Mouse (Mus musculus): ENCODE data around the gene Cidec. TPM values are rescaled to one million over a fixed set of nuclear protein-coding genes. Genes with fewer than 3 reads are reported as not detected.

The Cidec gene
- polyA plus RNA-seq, 1 experiment from 2014 or later = not detected

GRCm38 (mm10) chr6:113377496-113378385 is 57.8 kb downstream of the Cidec start, which contains the start of the genes Tada3 and Arpc4:
TSS of gene Tada3 (minus strand) at chr6:113377883.
TSS of gene Arpc4 (plus strand) at chr6:113378115.
- H3K27ac ChIP-seq (ENCODE audit: low read depth, low read length) = peak within 1 kb of the TSS; percentile 93
- peaks cover 55% of the 10 kb centered on the region for H3K36me3 ChIP-seq (ENCODE audit: control insufficient read depth, insufficient read depth, low read length)
- H3K4me1 ChIP-seq (ENCODE audit: control insufficient read depth, insufficient read depth, low read length) = peaks cover 10% of the 10 kb centered on the region; the same call in 1 of the 2 replicates
- WGBS = under 1% methylated on average over 60 of the region's 61 CpGs
- H3K27me3 ChIP-seq (ENCODE audit: control insufficient read depth, insufficient read depth, low read length) = no peaks in the 10 kb centered on the region
- H3K9me3 ChIP-seq (ENCODE audit: control insufficient read depth, low read length) = no peaks in the 10 kb centered on the region
- H3K4me2 ChIP-seq (replicated peaks; ENCODE audit: low read depth, low read length) = peak within 1 kb of the TSS; percentile 70
- peak; percentile 96 for ATAC-seq (ENCODE audit: low FRiP score, low TSS enrichment)
- H3K4me3 ChIP-seq (ENCODE audit: low read length) = peak within 1 kb of the TSS; percentile 99
- H3K9ac ChIP-seq (ENCODE audit: low read depth, low read length) = peak within 1 kb of the TSS; percentile 90

- Histone ChIP-seq H3K4me2 (replicated peaks; ENCODE audit: low read depth, low read length) (peak overlapping the region; percentile 70), H3K27me3 (ENCODE audit: control insufficient read depth, insufficient read depth, low read length) (no peaks in the 10 kb centered on the region), H3K9me3 (ENCODE audit: control insufficient read depth, low read length) (no peaks in the 10 kb centered on the region), H3K36me3 (ENCODE audit: control insufficient read depth, insufficient read depth, low read length) (peaks cover 55% of the 10 kb centered on the region), H3K4me3 (ENCODE audit: low read length) (peak overlapping the region; percentile 99), H3K27ac (ENCODE audit: low read depth, low read length) (peak overlapping the region; percentile 93), H3K4me1 (ENCODE audit: control insufficient read depth, insufficient read depth, low read length) (peaks cover 10% of the 10 kb centered on the region; the same call in 1 of the 2 replicates), H3K9ac (ENCODE audit: low read depth, low read length) (peak overlapping the region; percentile 90)
- WGBS = 11% methylated on average over 7 of the region's 7 CpGs
- ATAC-seq (ENCODE audit: low FRiP score, low TSS enrichment) = no peak
Measured at GRCm38 (mm10) chr6:113377172-113377495, 58.4 kb downstream of the Cidec start.

Small RNAs within 50 kb of the gene (microRNA-seq; reads per million reads assigned to microRNA genes)
- not detected for gene Gm24387

Other genes starting within 250 kb of the Cidec start
- 0.45 and 0.69 TPM in 2 replicates for gene Lhfpl4, start 240.4 kb downstream of the Cidec start, polyA plus RNA-seq (2014; fragmentation: Nextera tagmentation; extraction: Ambion mirVana)
- 28.4 and 41.0 TPM in 2 replicates for gene Mtmr14, start 197.9 kb downstream of the Cidec start, polyA plus RNA-seq (2014; fragmentation: Nextera tagmentation; extraction: Ambion mirVana)
- 0.23 TPM in 1 of 2 replicates, not detected in the other for gene Cpne9, start 153.5 kb downstream of the Cidec start, polyA plus RNA-seq (2014; fragmentation: Nextera tagmentation; extraction: Ambion mirVana)
- gene Brpf1, start 128.6 kb downstream of the Cidec start, polyA plus RNA-seq (2014; fragmentation: Nextera tagmentation; extraction: Ambion mirVana) = 18.2 and 27.2 TPM in 2 replicates
- gene Ogg1, start 108.8 kb downstream of the Cidec start, polyA plus RNA-seq (2014; fragmentation: Nextera tagmentation; extraction: Ambion mirVana) = 17.3 and 18.4 TPM in 2 replicates
- 112 and 114 TPM in 2 replicates for gene Camk1, start 91.8 kb downstream of the Cidec start, polyA plus RNA-seq (2014; fragmentation: Nextera tagmentation; extraction: Ambion mirVana)
- 59.9 and 65.8 TPM in 2 replicates for gene Tada3, start 57.9 kb downstream of the Cidec start, polyA plus RNA-seq (2014; fragmentation: Nextera tagmentation; extraction: Ambion mirVana)
- 230 and 351 TPM in 2 replicates for gene Arpc4, start 57.6 kb downstream of the Cidec start, polyA plus RNA-seq (2014; fragmentation: Nextera tagmentation; extraction: Ambion mirVana)
- 2.0 and 2.4 TPM in 2 replicates for gene Ttll3, start 46.5 kb downstream of the Cidec start, polyA plus RNA-seq (2014; fragmentation: Nextera tagmentation; extraction: Ambion mirVana)
- 29.0 and 30.5 TPM in 2 replicates for gene Rpusd3, start 16.4 kb downstream of the Cidec start, polyA plus RNA-seq (2014; fragmentation: Nextera tagmentation; extraction: Ambion mirVana)
- gene Jagn1, start 6.8 kb upstream of the Cidec start, polyA plus RNA-seq (2014; fragmentation: Nextera tagmentation; extraction: Ambion mirVana) = 95.9 and 103 TPM in 2 replicates
- gene Il17re, start 22.7 kb upstream of the Cidec start, polyA plus RNA-seq (2014; fragmentation: Nextera tagmentation; extraction: Ambion mirVana) = 3.5 and 6.1 TPM in 2 replicates
- gene Il17rc, start 35.7 kb upstream of the Cidec start, polyA plus RNA-seq (2014; fragmentation: Nextera tagmentation; extraction: Ambion mirVana) = 9.3 and 9.5 TPM in 2 replicates
- gene Creld1, start 47.5 kb upstream of the Cidec start, polyA plus RNA-seq (2014; fragmentation: Nextera tagmentation; extraction: Ambion mirVana) = 22.9 and 25.4 TPM in 2 replicates
- gene Prrt3, start 66.2 kb upstream of the Cidec start, polyA plus RNA-seq (2014; fragmentation: Nextera tagmentation; extraction: Ambion mirVana) = 0.73 and 1.6 TPM in 2 replicates
- gene Emc3, start 95.9 kb upstream of the Cidec start, polyA plus RNA-seq (2014; fragmentation: Nextera tagmentation; extraction: Ambion mirVana) = 81.3 and 98.0 TPM in 2 replicates
- gene Fancd2, start 95.9 kb upstream of the Cidec start, polyA plus RNA-seq (2014; fragmentation: Nextera tagmentation; extraction: Ambion mirVana) = 12.0 and 16.1 TPM in 2 replicates
- gene Fancd2os, start 165.0 kb upstream of the Cidec start, polyA plus RNA-seq (2014; fragmentation: Nextera tagmentation; extraction: Ambion mirVana) = 0.28 and 1.0 TPM in 2 replicates
- 233 and 273 TPM in 2 replicates for gene Brk1, start 169.0 kb upstream of the Cidec start, polyA plus RNA-seq (2014; fragmentation: Nextera tagmentation; extraction: Ambion mirVana)
- 25.9 and 40.7 TPM in 2 replicates for gene Vhl, start 188.2 kb upstream of the Cidec start, polyA plus RNA-seq (2014; fragmentation: Nextera tagmentation; extraction: Ambion mirVana)
- gene Irak2, start 202.7 kb upstream of the Cidec start, polyA plus RNA-seq (2014; fragmentation: Nextera tagmentation; extraction: Ambion mirVana) = 1.9 and 2.6 TPM in 2 replicates